Mouse (Mus musculus) midbrain, embryonic 11.5 days (tissue): ENCODE data around the gene Car6. TPM values are rescaled to one million over a fixed set of nuclear protein-coding genes. Genes with fewer than 3 reads are reported as not detected.
A peak's percentile ranks its signal among the peaks of the same experiment; 100 is the strongest.

Source experiments
- ATAC-seq: fragments of 200-750 bp; cut with Nextera tagmentation; 2 replicates; pipeline ENCODE4 v1.8.0; 2017; ENCODE audit warnings: moderate TSS enrichment, moderate library complexity; ENCODE audit not compliant: low FRiP score
- DNase-seq: peaks from one replicate; pipeline ENCODE4 v3.0.0; 2015; ENCODE audit warnings: low spot score; ENCODE audit errors: missing footprints
- H3K27ac ChIP-seq: fragments of 300-500 bp; sonication (generic); 2 replicates; pipeline ENCODE4 v1.5.1; 2014; ENCODE audit warnings: low read depth, low read length
- H3K27me3 ChIP-seq: fragments of 300-500 bp; sonication (generic); 2 replicates; pipeline ENCODE4 v1.6.1; 2014; ENCODE audit warnings: mild to moderate bottlenecking, low read length, moderate library complexity, mixed read lengths; ENCODE audit not compliant: control insufficient read depth, insufficient read depth
- H3K36me3 ChIP-seq: fragments of 300-500 bp; sonication (generic); 2 replicates; pipeline ENCODE4 v1.6.1; 2014; ENCODE audit warnings: mild to moderate bottlenecking, low read length, moderate library complexity, mixed read lengths; ENCODE audit not compliant: control insufficient read depth, insufficient read depth
- H3K4me1 ChIP-seq: fragments of 300-500 bp; sonication (generic); 2 replicates; pipeline ENCODE4 v1.6.1; 2014; ENCODE audit warnings: low read length; ENCODE audit not compliant: control insufficient read depth, insufficient read depth
- H3K4me2 ChIP-seq: fragments of 300-500 bp; sonication (generic); 2 replicates; pipeline ENCODE4 v1.6.1; 2014; ENCODE audit warnings: mild to moderate bottlenecking, moderate library complexity
- H3K4me3 ChIP-seq: fragments of 300-500 bp; sonication (generic); 2 replicates; pipeline ENCODE4 v1.5.1; 2014; ENCODE audit warnings: low read depth, low read length
- H3K9ac ChIP-seq: fragments of 300-500 bp; sonication (generic); 2 replicates; pipeline ENCODE4 v1.6.1; 2014; ENCODE audit warnings: low read length
- H3K9me3 ChIP-seq: fragments of 300-500 bp; sonication (generic); 2 replicates; pipeline ENCODE4 v1.6.1; 2016; ENCODE audit warnings: low read length; ENCODE audit not compliant: control insufficient read depth
- WGBS: fragments of 180-500 bp; shearing (Covaris S2); extraction: QIAGEN DNeasy Blood & Tissue Kit; methylation state at CpG from one replicate; pipeline ENCODE4 v1.1.7; 2014; 5-methylcytosine and 5-hydroxymethylcytosine counted together
- polyA plus RNA-seq: library from polyadenylated mRNA; unstranded; fragments of >200 nt; fragmentation: Nextera tagmentation; extraction: Ambion mirVana; gene quantifications from 2 replicates; pipeline ENCODE4 v1.2.1, GENCODE M21; 2014

Gene Car6
- polyA plus RNA-seq, result 0.25 TPM in 1 of 2 replicates, not detected in the other

GRCm38 (mm10) chr4:150201232-150201631 lies at the start of gene Car6:
TSS of gene Car6 (minus strand) at chr4:150201332.
- Histone ChIP-seq H3K27me3 (no peaks in the 10 kb centered on the region), H3K27ac (no peak within 1 kb of the TSS), H3K36me3 (no peaks in the 10 kb centered on the region), H3K4me1 (no peaks in the 10 kb centered on the region), H3K9me3 (no peaks in the 10 kb centered on the region), H3K9ac (no peak within 1 kb of the TSS), H3K4me3 (no peak within 1 kb of the TSS), H3K4me2 (no peak within 1 kb of the TSS)
- DNase-seq (no peak), ATAC-seq (no peak)
- 87% methylated on average over 5 of the region's 5 CpGs for WGBS

GRCm38 (mm10) chr4:150249731-150250270 lies 48.7 kb upstream of the Car6 start:
- Histone ChIP-seq H3K4me1 (peaks cover 5% of the 10 kb centered on the region; the same call in 1 of the 2 replicates), H3K27ac (no peak overlapping the region), H3K36me3 (peaks cover 28% of the 10 kb centered on the region), H3K9me3 (no peaks in the 10 kb centered on the region), H3K9ac (no peak overlapping the region), H3K4me2 (no peak overlapping the region), H3K4me3 (no peak overlapping the region), H3K27me3 (no peaks in the 10 kb centered on the region)
- 85% methylated on average over 5 of the region's 5 CpGs for WGBS
- ATAC-seq (no peak), DNase-seq (no peak)

- no peak for ATAC-seq
- Histone ChIP-seq H3K36me3 (peaks cover 36% of the 10 kb centered on the region), H3K27me3 (no peaks in the 10 kb centered on the region), H3K4me2 (no peak overlapping the region), H3K4me1 (peaks cover 5% of the 10 kb centered on the region; the same call in 1 of the 2 replicates), H3K27ac (no peak overlapping the region), H3K9ac (no peak overlapping the region), H3K9me3 (no peaks in the 10 kb centered on the region), H3K4me3 (no peak overlapping the region)
- 85% methylated on average over 5 of the region's 5 CpGs for WGBS
- no peak for DNase-seq
Observed at GRCm38 (mm10) chr4:150248917-150249316, 47.8 kb upstream of the Car6 start.

GRCm38 (mm10) chr4:150248009-150248408 lies 46.9 kb upstream of the Car6 start:
- Histone ChIP-seq H3K27me3 (no peaks in the 10 kb centered on the region), H3K4me1 (peaks cover 5% of the 10 kb centered on the region; the same call in 1 of the 2 replicates), H3K9ac (no peak overlapping the region), H3K4me3 (no peak overlapping the region), H3K36me3 (peaks cover 43% of the 10 kb centered on the region), H3K4me2 (no peak overlapping the region), H3K9me3 (no peaks in the 10 kb centered on the region), H3K27ac (no peak overlapping the region)
- ATAC-seq (peak; percentile 54; the same call in 1 of the 2 replicates), DNase-seq (peak; percentile 96)
- 72% methylated on average over 5 of the region's 5 CpGs for WGBS

GRCm38 (mm10) chr4:150245876-150246275 lies 44.7 kb upstream of the Car6 start:
- H3K27ac ChIP-seq, result no peak overlapping the region
- DNase-seq (no peak), ATAC-seq (no peak)
- no peaks in the 10 kb centered on the region for H3K27me3 ChIP-seq
- H3K4me2 ChIP-seq, result no peak overlapping the region
- H3K4me1 ChIP-seq, result peaks cover 8% of the 10 kb centered on the region
- H3K9ac ChIP-seq, result no peak overlapping the region
- WGBS, result 85% methylated on average over 2 of the region's 2 CpGs
- peaks cover 61% of the 10 kb centered on the region for H3K36me3 ChIP-seq
- H3K4me3 ChIP-seq, result no peak overlapping the region
- no peaks in the 10 kb centered on the region for H3K9me3 ChIP-seq

GRCm38 (mm10) chr4:150242745-150243144 lies 41.6 kb upstream of the Car6 start:
- no peak overlapping the region for H3K4me2 ChIP-seq
- no peak for ATAC-seq
- no peak overlapping the region for H3K27ac ChIP-seq
- H3K27me3 ChIP-seq, result no peaks in the 10 kb centered on the region
- peaks cover 15% of the 10 kb centered on the region for H3K4me1 ChIP-seq
- peaks cover 52% of the 10 kb centered on the region for H3K36me3 ChIP-seq
- no peak for DNase-seq
- no peaks in the 10 kb centered on the region for H3K9me3 ChIP-seq
- H3K4me3 ChIP-seq, result no peak overlapping the region
- no peak overlapping the region for H3K9ac ChIP-seq
- 90% methylated on average over 5 of the region's 5 CpGs for WGBS

- Histone ChIP-seq H3K27ac (no peak overlapping the region), H3K4me1 (peaks cover 15% of the 10 kb centered on the region), H3K4me2 (no peak overlapping the region), H3K27me3 (no peaks in the 10 kb centered on the region), H3K9me3 (no peaks in the 10 kb centered on the region), H3K9ac (peak overlapping the region; percentile 20; the same call in 1 of the 2 replicates), H3K4me3 (no peak overlapping the region), H3K36me3 (peaks cover 44% of the 10 kb centered on the region)
- ATAC-seq (no peak), DNase-seq (no peak)
- WGBS, result 76% methylated on average over 4 of the region's 4 CpGs
Observed at GRCm38 (mm10) chr4:150241708-150242107, 40.6 kb upstream of the Car6 start.

GRCm38 (mm10) chr4:150240381-150240886 lies 39.3 kb upstream of the Car6 start:
- H3K4me3 ChIP-seq, result no peak overlapping the region
- DNase-seq (no peak), ATAC-seq (no peak)
- no peak overlapping the region for H3K4me2 ChIP-seq
- H3K27ac ChIP-seq, result no peak overlapping the region
- peaks cover 35% of the 10 kb centered on the region for H3K36me3 ChIP-seq
- H3K9me3 ChIP-seq, result no peaks in the 10 kb centered on the region
- H3K27me3 ChIP-seq, result no peaks in the 10 kb centered on the region
- H3K4me1 ChIP-seq, result peaks cover 20% of the 10 kb centered on the region
- H3K9ac ChIP-seq, result no peak overlapping the region
- 71% methylated on average over 1 of the region's 1 CpGs for WGBS

GRCm38 (mm10) chr4:150239951-150240368 lies 38.8 kb upstream of the Car6 start:
- no peak overlapping the region for H3K9ac ChIP-seq
- no peaks in the 10 kb centered on the region for H3K27me3 ChIP-seq
- H3K27ac ChIP-seq, result no peak overlapping the region
- peak overlapping the region; percentile 68 for H3K4me2 ChIP-seq
- peaks cover 20% of the 10 kb centered on the region for H3K4me1 ChIP-seq
- WGBS, result 9% methylated on average over 6 of the region's 6 CpGs
- DNase-seq (peak; percentile 99), ATAC-seq (no peak)
- H3K4me3 ChIP-seq, result peak overlapping the region; percentile 85
- peaks cover 35% of the 10 kb centered on the region for H3K36me3 ChIP-seq
- no peaks in the 10 kb centered on the region for H3K9me3 ChIP-seq
